Mouse (Mus musculus): ENCODE results near the gene Rxrb.

DNA sequence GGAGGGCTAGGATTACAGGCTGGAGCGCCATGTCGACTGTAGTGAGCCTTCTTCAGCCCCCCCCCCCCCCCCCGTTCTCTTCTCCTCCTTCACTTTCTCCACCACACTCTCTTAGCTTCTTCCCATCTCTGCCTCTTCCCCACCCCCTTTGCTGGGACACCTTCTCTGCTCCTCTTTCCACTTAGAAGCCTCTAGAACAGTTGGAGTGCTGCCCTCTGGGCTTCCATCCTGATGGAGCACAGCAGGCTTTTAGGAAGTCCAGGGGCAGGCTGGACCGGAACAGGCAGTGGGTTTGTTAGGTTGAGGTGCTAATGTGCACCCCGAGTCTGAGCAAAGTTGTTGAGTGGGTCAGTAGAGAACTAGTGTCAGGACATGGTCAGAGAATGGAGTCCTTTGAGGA is 21.5 kb upstream of the Rxrb start:
- no peak for TF ChIP-seq CTCF (IDR thresholded peaks at IDR 0.05; ENCODE audit: borderline replicate concordance, insufficient read depth, low read depth, low read length)
- TF ChIP-seq POLR2A (IDR thresholded peaks at IDR 0.05; ENCODE audit: borderline replicate concordance, insufficient read depth, low read length), result no peak
